Mouse (Mus musculus) layer of hippocampus, adult 2 months (tissue): ENCODE results near the gene Cyp26b1. TPM values are rescaled to one million over a fixed set of nuclear protein-coding genes. Genes with fewer than 3 reads are reported as not detected.
A peak's percentile ranks its signal among the peaks of the same experiment; 100 is the strongest.

Experiments
- DNase-seq, 2 experiments: peaks; one replicate each; pipeline ENCODE4 v3.0.0; 2022; ENCODE audit warnings: low spot score in 2 of 2
- H3K27ac ChIP-seq: fragments of 200-600 bp; 2 replicates; pipeline ENCODE4 v1.8.1; 2022
- H3K4me3 ChIP-seq: fragments of 200-600 bp; 2 replicates; pipeline ENCODE4 v1.8.1; 2022; ENCODE audit warnings: mild to moderate bottlenecking
- CTCF ChIP-seq: fragments of 200-600 bp; conservative IDR thresholded peaks from 2 replicates; pipeline ENCODE4 v1.8.1; 2022; ENCODE audit warnings: antibody characterized with exemption, mild to moderate bottlenecking, moderate library complexity
- total RNA-seq, 2 experiments: library from RNA; stranded (reverse); gene quantifications; 2 replicates each; pipeline ENCODE4 v1.2.3; 2021

Gene Cyp26b1
- total RNA-seq, 2 experiments from 2014 or later: 9.4 to 10.3 TPM

DNA sequence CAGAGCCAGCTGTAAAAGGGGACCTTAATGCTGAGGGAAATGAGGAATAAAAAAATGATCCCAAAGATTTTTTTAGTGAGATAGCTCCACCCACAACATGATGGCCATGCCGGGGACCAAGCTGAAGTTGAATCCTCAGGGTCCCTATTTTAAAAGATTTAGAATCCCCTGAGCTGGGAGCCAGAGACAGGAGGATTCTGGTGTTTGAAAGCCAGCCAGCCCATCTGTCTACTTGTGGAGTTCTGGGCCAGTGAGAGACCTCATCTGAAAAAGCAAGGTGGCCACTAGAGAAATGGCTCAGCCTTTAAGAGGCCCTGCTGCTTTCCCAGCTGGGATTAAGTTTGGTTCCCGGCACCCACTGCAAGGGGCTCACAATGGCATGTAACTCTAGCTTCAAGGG, 26.9 kb downstream of the Cyp26b1 start:
- Histone ChIP-seq H3K27ac (no peak overlapping the region), H3K4me3 (no peak overlapping the region)
- no peak for DNase-seq
- TF ChIP-seq CTCF: no peak

DNA sequence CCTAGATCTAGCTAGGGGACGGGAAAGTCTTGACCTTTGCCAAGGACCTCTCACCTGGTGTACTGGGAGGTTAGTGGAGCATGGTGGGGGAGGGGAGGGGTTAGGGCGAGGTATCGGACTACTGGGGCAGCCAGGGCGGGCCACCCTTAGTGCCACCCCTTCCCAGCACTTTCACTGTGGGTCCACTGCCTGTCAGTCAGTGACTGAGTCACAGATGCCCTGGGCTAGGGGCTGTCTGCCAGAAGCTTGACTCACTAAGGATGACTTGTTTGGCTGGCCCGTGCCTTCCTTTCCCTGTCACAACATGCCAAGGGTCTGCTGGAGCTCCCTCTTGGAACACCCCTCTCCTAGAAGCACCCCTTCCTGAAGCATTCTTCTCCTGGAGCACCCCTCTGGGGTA, 28.5 kb downstream of the Cyp26b1 start:
- no peak for TF ChIP-seq CTCF
- no peak for DNase-seq
- H3K4me3 ChIP-seq: no peak overlapping the region
- no peak overlapping the region for H3K27ac ChIP-seq

GRCm38 (mm10) chr6:84562948-84563347, 30.8 kb downstream of the Cyp26b1 start:
- TF ChIP-seq CTCF: no peak
- no peak for DNase-seq
- Histone ChIP-seq H3K4me3 (no peak overlapping the region), H3K27ac (no peak overlapping the region)

DNA sequence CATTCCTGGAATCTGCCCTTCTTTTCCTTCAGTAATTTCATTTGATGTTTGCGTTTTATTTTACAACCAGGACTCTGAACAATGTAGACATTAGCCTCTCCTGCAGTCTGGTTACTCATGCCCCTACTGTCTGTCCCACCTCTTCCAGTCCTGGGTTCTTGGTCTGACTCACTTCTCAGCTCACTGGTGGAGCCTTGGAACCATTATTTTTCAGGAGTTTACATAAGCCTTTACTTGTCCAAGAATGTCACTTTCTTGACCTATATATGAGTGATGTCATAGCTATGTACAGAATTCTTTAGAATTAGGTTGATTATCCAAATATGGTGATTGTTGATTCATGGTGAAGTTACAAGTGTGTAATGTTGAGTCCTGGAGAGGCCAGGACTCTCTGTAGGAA, 32.5 kb downstream of the Cyp26b1 start:
- H3K27ac ChIP-seq: no peak overlapping the region
- DNase-seq: no peak
- TF ChIP-seq CTCF: no peak

DNA sequence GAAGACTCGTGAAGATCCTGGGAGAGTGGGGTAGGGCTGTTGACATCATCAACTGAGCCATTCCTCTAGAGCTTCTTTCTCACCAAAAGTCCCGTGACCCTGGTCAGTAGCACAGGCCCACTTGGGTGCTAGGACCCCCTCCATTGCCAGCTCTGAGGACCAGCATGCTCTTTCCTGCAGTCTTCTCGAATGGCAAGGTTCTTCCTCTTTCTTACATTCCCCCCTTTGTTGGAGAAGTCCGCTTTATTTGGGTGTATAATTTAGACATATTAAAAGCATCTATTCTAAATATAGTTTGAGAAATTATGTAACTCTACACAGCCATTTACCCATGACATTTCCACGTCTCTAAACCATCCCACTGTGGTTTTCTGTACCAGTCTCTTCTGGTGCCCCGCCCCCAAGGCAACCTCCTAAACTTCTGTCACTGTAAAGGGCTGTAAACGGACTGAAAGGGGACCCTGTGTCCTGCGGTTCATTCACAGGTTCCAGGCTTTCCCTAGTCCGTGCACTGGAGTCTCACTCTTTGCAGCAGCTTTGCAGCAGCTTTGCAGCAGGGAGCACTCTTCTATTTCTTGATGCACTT, 43.8 kb downstream of the Cyp26b1 start:
- DNase-seq: no peak
- no peak for TF ChIP-seq CTCF
- Histone ChIP-seq H3K4me3 (no peak overlapping the region), H3K27ac (no peak overlapping the region)

More for the DNA sequence above, 32.5 kb downstream of the Cyp26b1 start:
- no peak overlapping the region for H3K4me3 ChIP-seq

DNA sequence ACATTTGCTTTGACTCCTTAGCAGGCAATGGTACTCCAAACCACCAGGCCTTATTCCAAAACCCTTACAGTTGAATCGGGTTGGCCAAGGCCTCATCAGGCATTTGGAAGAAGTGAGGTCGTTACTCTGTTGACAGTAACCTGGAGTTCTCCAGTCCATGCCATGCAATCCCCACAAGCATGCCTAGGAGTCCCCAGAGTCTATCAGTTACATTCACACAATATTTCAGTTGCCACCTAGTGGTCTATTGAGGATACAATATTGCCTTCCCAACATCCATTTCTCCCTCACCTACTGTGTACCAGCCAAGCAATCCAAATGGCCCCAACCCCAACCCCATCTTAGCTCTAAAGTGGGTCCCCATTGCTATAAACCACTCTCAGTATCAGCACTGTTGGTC, 48.3 kb downstream of the Cyp26b1 start:
- peak; percentile 72 for TF ChIP-seq CTCF

DNA sequence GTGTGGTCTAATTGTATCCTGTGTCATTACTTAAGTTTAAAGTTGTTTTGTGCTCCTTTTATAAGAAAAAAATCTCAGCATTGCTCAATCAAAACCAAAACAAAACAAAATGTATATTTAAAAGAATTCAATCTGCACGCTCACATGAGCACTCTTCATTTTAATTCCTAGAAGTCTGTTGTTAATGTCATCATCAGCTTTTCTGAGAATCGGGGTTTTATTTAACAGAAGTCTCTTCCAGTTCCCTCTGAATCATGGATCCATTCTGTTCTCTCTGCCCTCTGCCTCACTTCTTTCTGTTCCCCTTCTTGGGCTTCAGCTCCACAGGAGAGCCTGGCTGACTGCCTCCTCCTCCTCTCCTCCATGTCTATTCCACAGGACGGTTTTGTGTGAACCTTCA, 49.3 kb downstream of the Cyp26b1 start:
- no peak for TF ChIP-seq CTCF
- DNase-seq: no peak
- H3K27ac ChIP-seq: no peak overlapping the region
- H3K4me3 ChIP-seq: no peak overlapping the region

More for the DNA sequence above, 48.3 kb downstream of the Cyp26b1 start:
- Histone ChIP-seq H3K27ac (no peak overlapping the region), H3K4me3 (no peak overlapping the region)
- DNase-seq: no peak

DNA sequence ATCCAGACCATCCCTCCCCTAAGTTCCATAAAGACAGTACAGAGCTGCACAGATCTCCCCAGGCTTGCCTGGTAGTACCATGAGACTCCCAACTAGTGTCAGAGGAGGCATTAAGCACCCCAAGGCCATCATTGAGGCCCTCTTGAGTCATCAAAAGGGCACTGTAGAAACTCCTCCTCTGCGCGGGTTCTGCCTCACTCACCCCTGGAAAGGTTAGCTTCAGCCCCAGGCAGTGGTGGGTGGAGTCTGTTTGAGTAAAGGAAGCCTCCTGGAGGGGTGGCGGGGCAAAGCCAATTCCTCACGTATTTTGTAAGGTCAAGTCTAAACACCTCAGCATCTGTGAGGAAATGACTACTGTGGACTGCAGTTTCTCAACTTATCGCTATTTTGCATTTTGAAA, 50.2 kb downstream of the Cyp26b1 start:
- TF ChIP-seq CTCF: no peak
- no peak overlapping the region for H3K27ac ChIP-seq
- no peak for DNase-seq
- H3K4me3 ChIP-seq: no peak overlapping the region

DNA sequence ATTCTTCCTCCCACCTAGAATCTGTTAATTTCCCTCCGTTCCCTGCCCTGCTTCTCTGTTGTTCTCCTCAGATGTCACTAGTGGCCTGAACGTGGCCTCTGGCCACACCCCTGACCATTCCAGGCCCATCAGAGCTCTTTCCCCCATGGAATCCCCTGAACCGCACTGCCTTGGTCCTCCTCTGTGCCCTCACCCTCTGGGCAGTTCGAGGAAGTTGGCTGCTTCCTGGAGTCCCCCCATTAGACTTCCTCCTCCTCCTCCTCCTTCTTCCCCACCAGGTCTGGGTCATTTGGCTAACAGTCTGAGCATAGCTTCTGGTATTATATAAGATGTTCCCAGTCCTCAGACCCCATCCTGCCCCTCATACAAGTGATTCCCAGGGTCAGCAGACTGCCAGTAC, 53.8 kb downstream of the Cyp26b1 start:
- Histone ChIP-seq H3K27ac (no peak overlapping the region), H3K4me3 (no peak overlapping the region)
- no peak for DNase-seq
- no peak for TF ChIP-seq CTCF

DNA sequence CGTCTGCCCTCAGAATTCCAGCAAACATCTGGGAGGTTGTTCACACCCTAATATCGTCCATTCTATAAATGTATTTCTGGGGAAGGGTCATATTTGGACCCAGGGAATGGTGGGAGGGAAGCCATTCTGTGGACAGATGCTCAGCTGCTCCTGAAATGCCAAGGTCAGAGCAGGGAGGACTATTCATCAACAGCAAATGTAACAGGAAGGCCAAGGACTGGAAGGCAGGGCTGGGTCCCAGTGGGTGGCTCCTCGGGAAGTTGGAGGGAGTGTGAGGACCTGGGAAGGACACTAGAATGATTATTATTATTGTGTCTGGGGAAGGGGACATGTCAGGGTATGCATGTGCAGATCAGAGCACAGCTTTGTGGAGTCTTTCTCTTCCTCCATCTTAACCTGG, 55.0 kb downstream of the Cyp26b1 start:
- no peak for TF ChIP-seq CTCF
- no peak for DNase-seq
- Histone ChIP-seq H3K4me3 (no peak overlapping the region), H3K27ac (no peak overlapping the region)

DNA sequence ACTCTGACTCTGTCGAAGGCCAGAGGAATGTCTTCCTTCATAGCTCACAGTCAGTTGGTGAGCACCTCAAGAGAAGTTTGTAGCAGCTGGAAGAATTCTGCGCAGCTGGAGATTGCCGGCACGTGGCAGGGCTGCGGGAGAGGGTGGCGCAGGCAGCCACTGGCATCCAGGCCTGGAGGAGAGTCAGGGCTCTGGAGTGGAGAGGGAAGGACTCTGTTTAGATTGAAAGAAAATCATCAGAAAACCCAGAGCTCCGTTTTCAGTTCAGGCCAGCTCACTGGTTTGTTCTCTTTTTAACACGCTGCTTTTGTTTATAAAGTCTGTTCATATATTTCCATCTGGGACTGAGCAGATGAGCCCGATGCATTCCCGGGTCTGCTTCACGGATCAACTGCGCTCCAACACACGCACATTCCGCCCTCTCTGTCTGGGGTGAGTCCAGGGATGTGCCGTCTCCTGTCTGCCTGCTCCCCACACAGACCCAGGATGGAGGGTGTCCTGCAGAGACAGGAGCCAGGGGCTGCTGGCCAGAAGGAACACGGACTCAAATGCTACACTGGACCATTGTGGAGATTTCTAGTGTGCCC, 56.0 kb downstream of the Cyp26b1 start:
- H3K27ac ChIP-seq: peak overlapping the region; percentile 54; the same call in 1 of the 2 replicates
- H3K4me3 ChIP-seq: no peak overlapping the region
- DNase-seq: peak; percentile 32 to 42
- no peak for TF ChIP-seq CTCF

GRCm38 (mm10) chr6:84534944-84535343, 58.8 kb downstream of the Cyp26b1 start:
- no peak for TF ChIP-seq CTCF
- DNase-seq: peak in 1 of 2 experiments; percentile 10
- Histone ChIP-seq H3K27ac (no peak overlapping the region), H3K4me3 (no peak overlapping the region)

DNA sequence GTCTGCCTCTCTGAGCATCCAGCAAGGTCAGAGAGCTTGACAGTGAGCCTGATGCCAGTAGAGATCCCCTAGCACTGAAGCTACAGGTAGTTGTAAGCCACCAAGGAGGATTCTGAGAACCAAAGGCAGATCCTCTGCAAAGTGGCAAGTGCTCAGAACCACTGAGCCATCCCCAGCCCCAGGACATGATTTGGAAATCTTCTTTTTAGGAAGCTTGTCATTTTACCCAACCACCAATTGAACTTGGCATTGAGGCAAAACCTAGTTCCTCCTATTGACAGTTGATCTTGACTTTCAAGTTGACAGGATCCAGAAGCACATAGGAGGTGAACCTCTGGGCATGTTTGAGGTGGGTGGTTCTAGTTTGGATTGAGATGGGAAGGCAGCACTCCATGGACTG, 63.8 kb downstream of the Cyp26b1 start:
- no peak for DNase-seq
- Histone ChIP-seq H3K4me3 (no peak overlapping the region), H3K27ac (no peak overlapping the region)
- TF ChIP-seq CTCF: no peak

DNA sequence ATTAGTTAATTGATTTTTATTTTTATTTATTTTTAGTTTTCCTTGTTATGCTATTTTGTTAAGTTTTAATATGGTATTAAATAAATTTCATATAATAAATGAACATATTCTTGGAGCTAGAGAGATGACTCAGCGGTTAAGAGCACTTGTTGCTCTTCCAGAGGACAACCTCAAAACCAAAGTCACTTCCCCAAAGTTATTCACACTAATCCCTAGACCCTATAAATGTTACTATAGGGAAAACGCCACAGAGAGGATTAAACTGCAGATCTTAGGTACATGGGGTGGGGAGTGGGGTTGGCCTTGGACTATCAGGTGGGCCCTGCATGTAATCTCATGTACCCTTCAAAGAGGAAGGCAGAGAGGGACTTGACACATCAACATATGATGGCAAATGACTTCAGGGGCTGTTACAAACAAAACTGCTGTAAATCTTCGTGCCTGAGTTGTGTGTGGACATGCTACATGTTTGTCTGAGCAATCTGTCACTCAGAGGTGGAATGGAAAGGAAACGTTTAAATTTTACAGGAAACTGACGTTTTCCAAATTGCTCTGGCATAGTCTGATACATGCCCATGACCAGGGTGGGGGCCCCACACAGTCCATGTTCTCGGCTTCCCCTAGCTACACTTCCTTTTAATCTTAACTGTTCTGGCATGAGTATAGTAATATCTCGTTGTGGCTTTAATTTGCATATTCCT, 68.7 kb downstream of the Cyp26b1 start:
- DNase-seq: no peak
- Histone ChIP-seq H3K27ac (no peak overlapping the region), H3K4me3 (no peak overlapping the region)
- no peak for TF ChIP-seq CTCF
